Mouse (Mus musculus): ENCODE measurements around the gene Chst15. TPM values are rescaled to one million over a fixed set of nuclear protein-coding genes. Genes with fewer than 3 reads are reported as not detected.
A peak's percentile ranks its signal among the peaks of the same experiment; 100 is the strongest.

Chst15 gene
- total and polyA plus RNA-seq, 2 experiments from 2014 or later = 12.8 to 19.3 TPM

DNA sequence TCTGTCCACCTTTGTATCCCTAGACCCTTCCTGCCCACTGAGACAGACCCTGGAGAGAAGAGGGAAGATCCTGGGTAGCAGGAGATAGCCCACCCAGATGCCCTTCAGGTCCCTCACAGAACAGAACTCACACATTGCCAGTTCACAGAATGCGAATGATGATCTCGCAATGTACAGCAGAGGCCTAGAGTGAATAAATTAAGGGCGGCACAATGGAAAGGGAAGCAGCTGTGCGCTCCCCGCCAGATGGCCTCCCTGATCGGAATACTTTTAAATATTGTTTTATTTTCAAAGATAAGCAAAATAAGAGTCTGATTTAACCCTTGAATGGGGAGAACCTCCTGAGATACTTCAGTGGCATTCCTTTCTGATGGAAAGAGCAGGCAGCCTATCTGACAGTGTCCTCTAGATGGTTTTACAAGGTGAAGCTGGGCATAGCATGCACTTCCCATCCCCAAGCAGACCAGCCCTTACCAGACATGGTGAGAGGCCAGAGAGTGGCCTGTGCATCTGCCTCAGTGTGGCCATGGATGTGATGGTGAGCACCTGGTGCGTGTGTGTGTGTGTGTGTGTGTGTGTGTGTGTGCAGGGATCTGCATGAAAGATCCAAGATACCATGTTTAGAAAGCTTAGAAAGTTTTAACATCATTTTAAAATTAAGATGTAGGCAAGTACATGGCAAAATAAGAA, 32.8 kb downstream of the Chst15 start:
- no peak overlapping the region for H3K9ac ChIP-seq
- no peak for TF ChIP-seq CTCF (IDR thresholded peaks at IDR 0.05; ENCODE audit: low read depth)
- WGBS = 25% methylated on average over 7 of the region's 7 CpGs
- H3K27ac ChIP-seq (ENCODE audit: low read depth, low read length) = peak overlapping the region; percentile 22
- peaks cover 15% of the 10 kb centered on the region; the same call in 1 of the 2 replicates for H3K4me1 ChIP-seq (ENCODE audit: insufficient read depth)
- ATAC-seq = peak; percentile 51; the same call in 1 of the 2 replicates
- no peaks in the 10 kb centered on the region for H3K36me3 ChIP-seq (ENCODE audit: insufficient read depth)
- no peaks in the 10 kb centered on the region for H3K9me3 ChIP-seq (ENCODE audit: low read length)
- H3K4me3 ChIP-seq (ENCODE audit: low read depth, low read length) = no peak overlapping the region
- no peaks in the 10 kb centered on the region for H3K27me3 ChIP-seq (ENCODE audit: insufficient read depth, low read length)
- DNase-seq = peak; percentile 51
- no peak overlapping the region for H3K4me2 ChIP-seq (ENCODE audit: low read depth)

DNA sequence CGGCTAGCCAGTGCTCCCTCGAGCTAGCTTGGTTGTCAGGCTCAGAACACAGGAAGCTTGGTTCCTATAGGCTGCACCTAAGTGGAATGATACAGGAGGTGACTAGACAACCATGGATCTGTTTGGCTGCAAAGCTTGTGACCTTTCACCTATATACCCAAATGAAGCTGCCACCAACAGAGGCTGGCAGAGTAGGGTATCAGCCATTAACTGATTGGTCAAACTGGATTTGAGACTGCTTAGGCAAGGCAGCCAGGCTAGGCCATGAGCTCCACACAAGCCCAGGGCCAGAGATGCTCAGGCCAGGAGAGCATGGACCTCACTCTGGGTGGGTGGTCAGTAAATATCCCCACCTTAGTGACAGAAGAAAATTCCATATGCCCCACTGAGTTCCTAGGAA, 34.5 kb downstream of the Chst15 start:
- Histone ChIP-seq H3K9ac (no peak overlapping the region), H3K36me3 (ENCODE audit: insufficient read depth) (no peaks in the 10 kb centered on the region), H3K4me2 (ENCODE audit: low read depth) (no peak overlapping the region), H3K4me1 (ENCODE audit: insufficient read depth) (peaks cover 15% of the 10 kb centered on the region; the same call in 1 of the 2 replicates), H3K4me3 (ENCODE audit: low read depth, low read length) (no peak overlapping the region), H3K27me3 (ENCODE audit: insufficient read depth, low read length) (no peaks in the 10 kb centered on the region), H3K9me3 (ENCODE audit: low read length) (no peaks in the 10 kb centered on the region), H3K27ac (ENCODE audit: low read depth, low read length) (no peak overlapping the region)
- 83% methylated on average over 2 of the region's 2 CpGs for WGBS
- no peak for TF ChIP-seq CTCF (IDR thresholded peaks at IDR 0.05; ENCODE audit: low read depth)
- ATAC-seq (no peak), DNase-seq (no peak)

DNA sequence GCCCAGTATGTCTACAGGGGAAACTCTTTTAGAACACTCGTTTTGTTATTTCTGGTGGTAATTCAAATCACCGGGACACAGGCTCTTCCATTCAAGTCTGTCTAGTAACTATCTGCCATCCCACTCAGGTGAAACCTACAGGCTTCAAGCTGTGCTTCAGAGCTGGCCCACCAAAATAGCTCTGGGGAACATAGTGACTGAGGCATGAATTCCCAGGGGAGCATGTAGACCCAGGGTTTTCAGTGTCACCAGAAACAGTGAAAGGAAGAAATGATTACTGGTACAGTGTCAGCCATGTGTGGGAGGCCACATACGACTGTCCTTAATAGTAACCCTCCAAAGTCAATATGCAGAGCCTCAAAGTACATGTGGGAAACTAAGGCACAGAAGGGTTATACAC, 34.9 kb downstream of the Chst15 start:
- Histone ChIP-seq H3K9me3 (ENCODE audit: low read length) (no peaks in the 10 kb centered on the region), H3K27me3 (ENCODE audit: insufficient read depth, low read length) (no peaks in the 10 kb centered on the region), H3K4me2 (ENCODE audit: low read depth) (no peak overlapping the region), H3K36me3 (ENCODE audit: insufficient read depth) (no peaks in the 10 kb centered on the region), H3K27ac (ENCODE audit: low read depth, low read length) (no peak overlapping the region), H3K4me1 (ENCODE audit: insufficient read depth) (peaks cover 15% of the 10 kb centered on the region; the same call in 1 of the 2 replicates), H3K9ac (no peak overlapping the region), H3K4me3 (ENCODE audit: low read depth, low read length) (no peak overlapping the region)
- WGBS = 59% methylated on average over 3 of the region's 3 CpGs
- TF ChIP-seq CTCF (IDR thresholded peaks at IDR 0.05; ENCODE audit: low read depth) = no peak
- ATAC-seq (no peak), DNase-seq (no peak)

GRCm38 (mm10) chr7:132281753-132282152, 35.3 kb downstream of the Chst15 start:
- TF ChIP-seq CTCF (IDR thresholded peaks at IDR 0.05; ENCODE audit: low read depth) = no peak
- Histone ChIP-seq H3K27me3 (ENCODE audit: insufficient read depth, low read length) (no peaks in the 10 kb centered on the region), H3K27ac (ENCODE audit: low read depth, low read length) (no peak overlapping the region), H3K36me3 (ENCODE audit: insufficient read depth) (no peaks in the 10 kb centered on the region), H3K4me1 (ENCODE audit: insufficient read depth) (peaks cover 15% of the 10 kb centered on the region; the same call in 1 of the 2 replicates), H3K4me2 (ENCODE audit: low read depth) (no peak overlapping the region), H3K9ac (no peak overlapping the region), H3K9me3 (ENCODE audit: low read length) (no peaks in the 10 kb centered on the region), H3K4me3 (ENCODE audit: low read depth, low read length) (no peak overlapping the region)
- ATAC-seq (0 out of 2 replicates have a peak, but pooled peaks have one; percentile 19), DNase-seq (no peak)
- WGBS = 50% methylated on average over 4 of the region's 4 CpGs

- DNase-seq (no peak), ATAC-seq (no peak)
- Histone ChIP-seq H3K9me3 (ENCODE audit: low read length) (no peaks in the 10 kb centered on the region), H3K4me3 (ENCODE audit: low read depth, low read length) (no peak overlapping the region), H3K36me3 (ENCODE audit: insufficient read depth) (no peaks in the 10 kb centered on the region), H3K27ac (ENCODE audit: low read depth, low read length) (no peak overlapping the region), H3K27me3 (ENCODE audit: insufficient read depth, low read length) (no peaks in the 10 kb centered on the region), H3K4me2 (ENCODE audit: low read depth) (no peak overlapping the region), H3K9ac (no peak overlapping the region), H3K4me1 (ENCODE audit: insufficient read depth) (0 out of 2 replicates have a peak, but pooled peaks cover 2% of the 10 kb centered on the region)
- no peak for TF ChIP-seq CTCF (IDR thresholded peaks at IDR 0.05; ENCODE audit: low read depth)
- WGBS = 88% methylated on average over 3 of the region's 3 CpGs
Observed at GRCm38 (mm10) chr7:132278658-132279057, 38.4 kb downstream of the Chst15 start.

- Histone ChIP-seq H3K4me3 (ENCODE audit: low read depth, low read length) (no peak overlapping the region), H3K9me3 (ENCODE audit: low read length) (no peaks in the 10 kb centered on the region), H3K27me3 (ENCODE audit: insufficient read depth, low read length) (no peaks in the 10 kb centered on the region), H3K4me1 (ENCODE audit: insufficient read depth) (no peaks in the 10 kb centered on the region), H3K9ac (no peak overlapping the region), H3K36me3 (ENCODE audit: insufficient read depth) (no peaks in the 10 kb centered on the region), H3K27ac (ENCODE audit: low read depth, low read length) (no peak overlapping the region), H3K4me2 (ENCODE audit: low read depth) (no peak overlapping the region)
- DNase-seq (no peak), ATAC-seq (no peak)
- no peak for TF ChIP-seq CTCF (IDR thresholded peaks at IDR 0.05; ENCODE audit: low read depth)
- 45% methylated on average over 5 of the region's 5 CpGs for WGBS
Observed at GRCm38 (mm10) chr7:132276287-132276686, 40.7 kb downstream of the Chst15 start.

GRCm38 (mm10) chr7:132273741-132274513, 43.1 kb downstream of the Chst15 start:
- no peak for TF ChIP-seq CTCF (IDR thresholded peaks at IDR 0.05; ENCODE audit: low read depth)
- Histone ChIP-seq H3K27me3 (ENCODE audit: insufficient read depth, low read length) (no peaks in the 10 kb centered on the region), H3K9ac (no peak overlapping the region), H3K36me3 (ENCODE audit: insufficient read depth) (no peaks in the 10 kb centered on the region), H3K4me1 (ENCODE audit: insufficient read depth) (no peaks in the 10 kb centered on the region), H3K4me3 (ENCODE audit: low read depth, low read length) (no peak overlapping the region), H3K4me2 (ENCODE audit: low read depth) (no peak overlapping the region), H3K9me3 (ENCODE audit: low read length) (no peaks in the 10 kb centered on the region), H3K27ac (ENCODE audit: low read depth, low read length) (no peak overlapping the region)
- WGBS = 33% methylated on average over 2 of the region's 2 CpGs
- no peak for ATAC-seq
- no peak for DNase-seq

Data from forebrain, postnatal 0 days (tissue).